Mouse (Mus musculus): ENCODE measurements around the gene Cdk5. TPM values are rescaled to one million over a fixed set of nuclear protein-coding genes. Genes with fewer than 3 reads are reported as not detected.

Gene Cdk5
- polyA plus RNA-seq, 1 experiment from 2014 or later = 63.2 TPM

GRCm38 (mm10) chr5:24393392-24393997 lies 29.8 kb downstream of the Cdk5 start, which contains the start of gene Abcb8:
Abcb8 (plus strand) TSS chr5:24393663.
- Histone ChIP-seq H3K27ac (peak within 1 kb of the TSS; percentile 77), H3K9ac (peak within 1 kb of the TSS; percentile 44; the same call in 1 of the 2 replicates)
- WGBS = 20% methylated on average over 7 of the region's 7 CpGs

GRCm38 (mm10) chr5:24392724-24393123 lies 30.6 kb downstream of the Cdk5 start:
- 73% methylated on average over 7 of the region's 7 CpGs for WGBS
- Histone ChIP-seq H3K27me3 (peaks cover 20% of the 10 kb centered on the region), H3K4me1 (peaks cover 4% of the 10 kb centered on the region; the same call in 1 of the 2 replicates), H3K27ac (no peak overlapping the region), H3K4me3 (no peak overlapping the region), H3K36me3 (no peaks in the 10 kb centered on the region), H3K9ac (no peak overlapping the region), H3K4me2 (replicated peaks) (no peak overlapping the region), H3K9me3 (no peaks in the 10 kb centered on the region)
- no peak for ATAC-seq (ENCODE audit: insufficient number of reproducible peaks, insufficient read depth, low FRiP score, low TSS enrichment)

More at GRCm38 (mm10) chr5:24393392-24393997, 29.8 kb downstream of the Cdk5 start, which contains the start of gene Abcb8:
- H3K4me2 ChIP-seq (replicated peaks) = peak within 1 kb of the TSS; percentile 49
- H3K36me3 ChIP-seq = no peaks in the 10 kb centered on the region
- no peaks in the 10 kb centered on the region for H3K9me3 ChIP-seq
- ATAC-seq (ENCODE audit: insufficient number of reproducible peaks, insufficient read depth, low FRiP score, low TSS enrichment) = no peak
- no peaks in the 10 kb centered on the region for H3K4me1 ChIP-seq
- H3K27me3 ChIP-seq = peaks cover 12% of the 10 kb centered on the region
- peak within 1 kb of the TSS; percentile 60 for H3K4me3 ChIP-seq

GRCm38 (mm10) chr5:24391864-24392263 lies 31.5 kb downstream of the Cdk5 start, which contains the start of gene Atg9b:
Atg9b (minus strand) TSS chr5:24392143.
- no peak within 1 kb of the TSS for H3K4me3 ChIP-seq
- H3K27me3 ChIP-seq = peaks cover 29% of the 10 kb centered on the region
- H3K27ac ChIP-seq = no peak within 1 kb of the TSS
- no peak within 1 kb of the TSS for H3K4me2 ChIP-seq (replicated peaks)
- no peaks in the 10 kb centered on the region for H3K36me3 ChIP-seq
- peaks cover 10% of the 10 kb centered on the region for H3K4me1 ChIP-seq
- H3K9ac ChIP-seq = no peak within 1 kb of the TSS
- WGBS = 76% methylated on average over 7 of the region's 7 CpGs
- no peak for ATAC-seq (ENCODE audit: insufficient number of reproducible peaks, insufficient read depth, low FRiP score, low TSS enrichment)
- H3K9me3 ChIP-seq = no peaks in the 10 kb centered on the region

- peaks cover 48% of the 10 kb centered on the region for H3K27me3 ChIP-seq
- ATAC-seq (ENCODE audit: insufficient number of reproducible peaks, insufficient read depth, low FRiP score, low TSS enrichment) = no peak
- H3K4me2 ChIP-seq (replicated peaks) = no peak overlapping the region
- H3K9me3 ChIP-seq = no peaks in the 10 kb centered on the region
- H3K9ac ChIP-seq = no peak overlapping the region
- no peak overlapping the region for H3K4me3 ChIP-seq
- 82% methylated on average over 4 of the region's 4 CpGs for WGBS
- H3K36me3 ChIP-seq = no peaks in the 10 kb centered on the region
- no peak overlapping the region for H3K27ac ChIP-seq
- peaks cover 10% of the 10 kb centered on the region for H3K4me1 ChIP-seq
Measured at GRCm38 (mm10) chr5:24389658-24390020, 33.7 kb downstream of the Cdk5 start.

GRCm38 (mm10) chr5:24389011-24389657 lies 34.2 kb downstream of the Cdk5 start:
- H3K9ac ChIP-seq = no peak overlapping the region
- no peak overlapping the region for H3K4me3 ChIP-seq
- peaks cover 48% of the 10 kb centered on the region for H3K27me3 ChIP-seq
- 54% methylated on average over 7 of the region's 7 CpGs for WGBS
- H3K27ac ChIP-seq = no peak overlapping the region
- H3K4me1 ChIP-seq = peaks cover 10% of the 10 kb centered on the region
- no peaks in the 10 kb centered on the region for H3K9me3 ChIP-seq
- H3K36me3 ChIP-seq = no peaks in the 10 kb centered on the region
- H3K4me2 ChIP-seq (replicated peaks) = no peak overlapping the region
- ATAC-seq (ENCODE audit: insufficient number of reproducible peaks, insufficient read depth, low FRiP score, low TSS enrichment) = no peak

- Histone ChIP-seq H3K4me1 (peaks cover 14% of the 10 kb centered on the region), H3K4me3 (peak overlapping the region; percentile 49), H3K36me3 (no peaks in the 10 kb centered on the region), H3K4me2 (replicated peaks) (peak overlapping the region; percentile 96), H3K27ac (0 out of 2 replicates have a peak overlapping the region, but pooled peaks have one; percentile 6), H3K9me3 (no peaks in the 10 kb centered on the region), H3K9ac (peak overlapping the region; percentile 68), H3K27me3 (peaks cover 48% of the 10 kb centered on the region)
- WGBS = 23% methylated on average over 26 of the region's 26 CpGs
- no peak for ATAC-seq (ENCODE audit: insufficient number of reproducible peaks, insufficient read depth, low FRiP score, low TSS enrichment)
Measured at GRCm38 (mm10) chr5:24388246-24388915, 34.9 kb downstream of the Cdk5 start.

- Histone ChIP-seq H3K36me3 (no peaks in the 10 kb centered on the region), H3K4me1 (peaks cover 17% of the 10 kb centered on the region), H3K4me2 (replicated peaks) (peak overlapping the region; percentile 96), H3K27me3 (peaks cover 48% of the 10 kb centered on the region), H3K9me3 (no peaks in the 10 kb centered on the region), H3K27ac (0 out of 2 replicates have a peak overlapping the region, but pooled peaks have one; percentile 6), H3K4me3 (peak overlapping the region; percentile 49), H3K9ac (peak overlapping the region; percentile 68)
- peak; percentile 37; the same call in 1 of the 2 replicates for ATAC-seq (ENCODE audit: insufficient number of reproducible peaks, insufficient read depth, low FRiP score, low TSS enrichment)
- WGBS = 2% methylated on average over 73 of the region's 73 CpGs
Measured at GRCm38 (mm10) chr5:24387264-24388241, 35.8 kb downstream of the Cdk5 start.

GRCm38 (mm10) chr5:24385887-24386550 lies 37.3 kb downstream of the Cdk5 start:
- peaks cover 17% of the 10 kb centered on the region for H3K4me1 ChIP-seq
- 80% methylated on average over 10 of the region's 10 CpGs for WGBS
- no peak for ATAC-seq (ENCODE audit: insufficient number of reproducible peaks, insufficient read depth, low FRiP score, low TSS enrichment)
- H3K27me3 ChIP-seq = peaks cover 48% of the 10 kb centered on the region
- no peaks in the 10 kb centered on the region for H3K9me3 ChIP-seq
- no peaks in the 10 kb centered on the region for H3K36me3 ChIP-seq
- no peak overlapping the region for H3K4me3 ChIP-seq
- no peak overlapping the region for H3K9ac ChIP-seq
- H3K4me2 ChIP-seq (replicated peaks) = no peak overlapping the region
- no peak overlapping the region for H3K27ac ChIP-seq

- WGBS = 86% methylated on average over 5 of the region's 5 CpGs
- no peaks in the 10 kb centered on the region for H3K36me3 ChIP-seq
- H3K9ac ChIP-seq = no peak overlapping the region
- peaks cover 17% of the 10 kb centered on the region for H3K4me1 ChIP-seq
- no peak overlapping the region for H3K4me3 ChIP-seq
- H3K4me2 ChIP-seq (replicated peaks) = no peak overlapping the region
- ATAC-seq (ENCODE audit: insufficient number of reproducible peaks, insufficient read depth, low FRiP score, low TSS enrichment) = no peak
- no peak overlapping the region for H3K27ac ChIP-seq
- H3K9me3 ChIP-seq = no peaks in the 10 kb centered on the region
- peaks cover 48% of the 10 kb centered on the region for H3K27me3 ChIP-seq
Measured at GRCm38 (mm10) chr5:24385374-24385773, 38.0 kb downstream of the Cdk5 start.

- Histone ChIP-seq H3K9ac (no peak overlapping the region), H3K27me3 (peaks cover 43% of the 10 kb centered on the region), H3K36me3 (no peaks in the 10 kb centered on the region), H3K4me3 (no peak overlapping the region), H3K27ac (no peak overlapping the region), H3K4me1 (peaks cover 17% of the 10 kb centered on the region), H3K9me3 (no peaks in the 10 kb centered on the region), H3K4me2 (replicated peaks) (no peak overlapping the region)
- no peak for ATAC-seq (ENCODE audit: insufficient number of reproducible peaks, insufficient read depth, low FRiP score, low TSS enrichment)
- 61% methylated on average over 6 of the region's 6 CpGs for WGBS
Measured at GRCm38 (mm10) chr5:24384407-24384806, 38.9 kb downstream of the Cdk5 start.
